Mouse (Mus musculus) midbrain, embryonic 11.5 days (tissue): ENCODE data around the gene Mtmr2. TPM values are rescaled to one million over a fixed set of nuclear protein-coding genes. Genes with fewer than 3 reads are reported as not detected.
"Not testable (repeated sequence)": the region's sequence is repeated elsewhere in the genome, so short reads cannot be mapped to it uniquely, and the experiment has no call there.

ENCODE experiments used
- ATAC-seq: fragments of 200-750 bp; cut with Nextera tagmentation; 2 replicates; pipeline ENCODE4 v1.8.0; 2017; ENCODE audit warnings: moderate TSS enrichment, moderate library complexity; ENCODE audit not compliant: low FRiP score
- DNase-seq: peaks from one replicate; pipeline ENCODE4 v3.0.0; 2015; ENCODE audit warnings: low spot score; ENCODE audit errors: missing footprints
- H3K27ac ChIP-seq: fragments of 300-500 bp; sonication (generic); 2 replicates; pipeline ENCODE4 v1.5.1; 2014; ENCODE audit warnings: low read depth, low read length
- H3K27me3 ChIP-seq: fragments of 300-500 bp; sonication (generic); 2 replicates; pipeline ENCODE4 v1.6.1; 2014; ENCODE audit warnings: mild to moderate bottlenecking, low read length, moderate library complexity, mixed read lengths; ENCODE audit not compliant: control insufficient read depth, insufficient read depth
- H3K36me3 ChIP-seq: fragments of 300-500 bp; sonication (generic); 2 replicates; pipeline ENCODE4 v1.6.1; 2014; ENCODE audit warnings: mild to moderate bottlenecking, low read length, moderate library complexity, mixed read lengths; ENCODE audit not compliant: control insufficient read depth, insufficient read depth
- H3K4me1 ChIP-seq: fragments of 300-500 bp; sonication (generic); 2 replicates; pipeline ENCODE4 v1.6.1; 2014; ENCODE audit warnings: low read length; ENCODE audit not compliant: control insufficient read depth, insufficient read depth
- H3K4me2 ChIP-seq: fragments of 300-500 bp; sonication (generic); 2 replicates; pipeline ENCODE4 v1.6.1; 2014; ENCODE audit warnings: mild to moderate bottlenecking, moderate library complexity
- H3K4me3 ChIP-seq: fragments of 300-500 bp; sonication (generic); 2 replicates; pipeline ENCODE4 v1.5.1; 2014; ENCODE audit warnings: low read depth, low read length
- H3K9ac ChIP-seq: fragments of 300-500 bp; sonication (generic); 2 replicates; pipeline ENCODE4 v1.6.1; 2014; ENCODE audit warnings: low read length
- H3K9me3 ChIP-seq: fragments of 300-500 bp; sonication (generic); 2 replicates; pipeline ENCODE4 v1.6.1; 2016; ENCODE audit warnings: low read length; ENCODE audit not compliant: control insufficient read depth
- WGBS: fragments of 180-500 bp; shearing (Covaris S2); extraction: QIAGEN DNeasy Blood & Tissue Kit; methylation state at CpG from one replicate; pipeline ENCODE4 v1.1.7; 2014; 5-methylcytosine and 5-hydroxymethylcytosine counted together
- polyA plus RNA-seq: library from polyadenylated mRNA; unstranded; fragments of >200 nt; fragmentation: Nextera tagmentation; extraction: Ambion mirVana; gene quantifications from 2 replicates; pipeline ENCODE4 v1.2.1, GENCODE M21; 2014

Gene Mtmr2
- polyA plus RNA-seq, result 78.4 and 89.0 TPM in 2 replicates

DNA sequence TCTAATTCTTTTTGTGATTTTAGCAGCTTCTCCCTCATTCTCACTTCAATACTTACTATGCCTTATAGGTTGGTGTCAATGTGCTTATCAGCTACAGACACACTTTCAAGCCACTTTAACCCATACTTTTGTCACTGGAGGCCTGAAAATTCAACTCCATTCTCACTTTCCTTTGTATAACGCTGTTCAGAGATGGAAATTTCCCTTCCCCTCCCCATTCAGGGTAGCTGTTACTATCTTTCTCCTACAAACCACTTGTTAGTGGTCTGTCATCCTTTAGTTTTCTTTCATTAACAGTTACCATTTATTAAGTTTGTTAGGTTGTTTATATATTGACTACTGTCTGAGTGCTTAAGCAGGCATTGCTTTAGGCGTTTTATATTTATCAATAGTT is at the start of gene Mtmr2:
Gene Mtmr2, plus strand, starts transcription at position 7 of the 394 bp plus-strand sequence.
- DNase-seq, result peak; percentile 85
- no peak for ATAC-seq
- 51% methylated on average over 2 of the region's 2 CpGs for WGBS
- H3K4me3 ChIP-seq, result peak within 1 kb of the TSS; percentile 98
- no peaks in the 10 kb centered on the region for H3K27me3 ChIP-seq
- H3K4me2 ChIP-seq, result peak within 1 kb of the TSS; percentile 70
- peaks cover 9% of the 10 kb centered on the region; the same call in 1 of the 2 replicates for H3K4me1 ChIP-seq
- peak within 1 kb of the TSS; percentile 80 for H3K27ac ChIP-seq
- H3K9ac ChIP-seq, result peak within 1 kb of the TSS; percentile 99
- H3K36me3 ChIP-seq, result no peaks in the 10 kb centered on the region
- H3K9me3 ChIP-seq, result no peaks in the 10 kb centered on the region

DNA sequence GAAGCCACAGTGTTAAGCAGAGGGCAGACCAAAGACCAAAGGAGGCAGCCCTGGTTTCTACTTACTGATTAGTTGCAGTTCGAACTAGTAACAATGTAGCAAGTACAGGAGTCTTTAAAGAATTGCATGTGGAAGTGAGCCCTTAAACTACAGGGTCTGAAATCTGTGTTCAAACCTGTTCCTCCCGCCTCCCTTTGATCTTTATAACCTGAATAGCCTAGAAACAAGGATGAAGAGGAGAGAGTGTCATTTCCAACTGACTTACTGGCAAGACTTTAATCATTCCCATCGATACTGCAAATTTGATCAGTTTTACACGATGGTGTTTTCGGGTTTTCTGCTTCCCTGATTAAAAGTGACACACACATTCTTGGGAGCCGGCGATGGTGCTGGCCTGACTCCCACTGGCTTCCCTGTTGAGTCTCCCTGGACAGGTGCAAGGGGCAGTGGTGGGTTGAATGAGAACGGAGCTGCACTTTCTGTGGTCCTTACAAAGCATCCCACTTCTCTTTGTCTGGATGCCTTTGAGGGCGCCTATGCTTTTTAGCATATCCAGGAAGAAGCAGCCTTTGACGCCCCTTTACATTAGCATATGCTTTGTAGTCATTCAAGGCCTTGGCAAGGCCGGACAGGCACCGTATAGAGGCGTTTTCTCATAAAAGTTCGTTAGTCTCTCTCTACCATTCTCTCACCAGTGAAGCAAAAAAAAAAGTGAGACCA is 49.0 kb upstream of the Mtmr2 start:
- ATAC-seq (peak; percentile 90), DNase-seq (peak; percentile 92)
- Histone ChIP-seq H3K4me1 (peaks cover 14% of the 10 kb centered on the region), H3K9ac (peak overlapping the region; percentile 50; the same call in 1 of the 2 replicates), H3K4me3 (no peak overlapping the region), H3K9me3 (no peaks in the 10 kb centered on the region; the same call in 1 of the 2 replicates), H3K4me2 (peak overlapping the region; percentile 23), H3K27me3 (no peaks in the 10 kb centered on the region), H3K36me3 (no peaks in the 10 kb centered on the region), H3K27ac (peak overlapping the region; percentile 79)
- WGBS, result 22% methylated on average over 14 of the region's 14 CpGs

DNA sequence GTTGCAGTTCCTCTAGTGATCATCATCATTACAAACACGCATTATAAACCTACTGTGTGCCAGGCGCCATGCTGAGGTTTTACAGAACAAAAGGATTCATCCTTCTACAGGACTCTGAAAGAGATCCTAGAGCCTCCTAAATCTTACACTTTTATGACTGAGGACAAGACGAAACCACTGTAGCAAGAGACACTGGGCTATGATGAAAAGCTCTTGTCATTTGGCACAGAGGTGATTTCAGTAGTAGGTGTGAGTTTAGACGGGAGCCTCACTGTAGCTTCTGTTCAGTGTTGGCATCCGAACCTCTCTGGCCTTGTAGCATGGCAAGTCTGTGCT is 48.5 kb upstream of the Mtmr2 start:
- Histone ChIP-seq H3K4me2 (peak overlapping the region; percentile 23; the same call in 1 of the 2 replicates), H3K36me3 (no peaks in the 10 kb centered on the region), H3K27ac (peak overlapping the region; percentile 79), H3K9ac (peak overlapping the region; percentile 50; the same call in 1 of the 2 replicates), H3K9me3 (no peaks in the 10 kb centered on the region; the same call in 1 of the 2 replicates), H3K27me3 (no peaks in the 10 kb centered on the region), H3K4me1 (peaks cover 14% of the 10 kb centered on the region), H3K4me3 (no peak overlapping the region)
- ATAC-seq, result peak; percentile 15; the same call in 1 of the 2 replicates
- DNase-seq, result peak; percentile 90
- 42% methylated on average over 5 of the region's 5 CpGs for WGBS

DNA sequence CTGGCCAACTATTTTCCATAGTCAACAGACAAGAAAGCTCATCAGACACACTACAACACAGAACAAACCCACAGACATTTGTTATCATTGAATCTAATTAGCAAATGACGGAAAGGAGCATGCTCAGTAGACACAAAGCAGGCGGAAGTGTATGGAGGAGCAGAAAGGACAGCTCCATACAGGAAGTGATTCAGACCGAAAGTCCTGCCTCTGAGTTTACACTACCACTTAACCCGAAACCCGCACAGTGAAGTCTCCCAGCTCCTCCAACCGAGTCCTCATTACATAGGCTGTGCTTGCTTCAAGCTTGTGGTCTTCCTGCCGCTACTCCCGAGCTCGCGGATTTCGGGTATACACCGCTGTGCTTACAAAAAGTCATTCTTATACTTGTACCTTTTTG is 46.4 kb upstream of the Mtmr2 start:
- DNase-seq, result no peak
- Histone ChIP-seq H3K4me2 (no peak overlapping the region), H3K9me3 (no peaks in the 10 kb centered on the region; the same call in 1 of the 2 replicates), H3K9ac (no peak overlapping the region), H3K36me3 (peaks cover 5% of the 10 kb centered on the region; the same call in 1 of the 2 replicates), H3K27me3 (no peaks in the 10 kb centered on the region), H3K4me3 (no peak overlapping the region), H3K27ac (no peak overlapping the region), H3K4me1 (peaks cover 14% of the 10 kb centered on the region)
- no peak for ATAC-seq
- 94% methylated on average over 12 of the region's 12 CpGs for WGBS

DNA sequence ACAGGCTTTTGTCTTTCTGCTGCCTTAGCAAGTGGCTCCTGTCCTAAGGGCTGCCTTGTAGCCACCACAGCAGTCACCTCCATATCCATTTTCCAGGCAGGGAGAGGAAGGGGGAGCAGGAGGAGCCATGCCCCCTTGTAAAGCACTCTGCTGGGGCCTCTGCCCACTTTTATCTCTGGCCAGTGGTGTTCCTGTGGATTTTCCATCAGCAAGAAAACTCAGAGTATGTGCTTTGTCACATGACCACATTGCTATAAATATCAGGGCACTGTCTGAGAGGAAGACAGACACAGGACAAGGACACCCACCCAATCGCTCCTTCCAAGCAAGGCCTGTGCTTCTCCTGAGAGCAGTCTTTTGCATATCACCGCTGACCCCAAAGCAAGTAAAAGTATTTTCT is 45.1 kb upstream of the Mtmr2 start:
- Histone ChIP-seq H3K4me2 (no peak overlapping the region), H3K9me3 (no peaks in the 10 kb centered on the region; the same call in 1 of the 2 replicates), H3K4me3 (no peak overlapping the region), H3K4me1 (peaks cover 10% of the 10 kb centered on the region), H3K36me3 (peaks cover 5% of the 10 kb centered on the region; the same call in 1 of the 2 replicates), H3K27me3 (no peaks in the 10 kb centered on the region), H3K9ac (no peak overlapping the region), H3K27ac (no peak overlapping the region)
- WGBS, result 84% methylated on average over 2 of the region's 2 CpGs
- ATAC-seq, result no peak
- DNase-seq, result no peak

DNA sequence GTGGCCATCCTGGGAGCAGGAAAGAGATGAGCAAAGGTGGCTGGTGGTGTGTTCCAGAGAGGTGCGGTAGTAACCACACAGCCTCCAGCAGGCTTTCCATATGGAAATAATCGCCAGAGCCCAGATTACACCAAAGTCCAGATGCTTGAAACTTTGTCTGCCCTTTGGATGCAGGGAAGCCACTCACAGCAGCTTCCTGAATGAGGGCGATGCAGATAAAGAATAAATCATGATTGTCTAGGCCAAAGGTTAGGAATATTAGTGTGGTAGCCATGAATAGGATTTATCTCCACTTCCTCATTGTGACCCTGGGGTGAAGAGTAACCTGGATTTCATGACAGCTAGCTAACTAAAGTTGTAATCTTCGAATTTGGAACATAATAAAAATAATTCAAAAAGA is 43.3 kb upstream of the Mtmr2 start:
- DNase-seq, result no peak
- no peak overlapping the region for H3K9ac ChIP-seq
- H3K4me1 ChIP-seq, result no peaks in the 10 kb centered on the region
- H3K27me3 ChIP-seq, result no peaks in the 10 kb centered on the region
- no peak for ATAC-seq
- no peak overlapping the region for H3K4me3 ChIP-seq
- peaks cover 5% of the 10 kb centered on the region; the same call in 1 of the 2 replicates for H3K36me3 ChIP-seq
- H3K27ac ChIP-seq, result no peak overlapping the region
- no peaks in the 10 kb centered on the region; the same call in 1 of the 2 replicates for H3K9me3 ChIP-seq
- H3K4me2 ChIP-seq, result no peak overlapping the region
- 82% methylated on average over 4 of the region's 4 CpGs for WGBS

DNA sequence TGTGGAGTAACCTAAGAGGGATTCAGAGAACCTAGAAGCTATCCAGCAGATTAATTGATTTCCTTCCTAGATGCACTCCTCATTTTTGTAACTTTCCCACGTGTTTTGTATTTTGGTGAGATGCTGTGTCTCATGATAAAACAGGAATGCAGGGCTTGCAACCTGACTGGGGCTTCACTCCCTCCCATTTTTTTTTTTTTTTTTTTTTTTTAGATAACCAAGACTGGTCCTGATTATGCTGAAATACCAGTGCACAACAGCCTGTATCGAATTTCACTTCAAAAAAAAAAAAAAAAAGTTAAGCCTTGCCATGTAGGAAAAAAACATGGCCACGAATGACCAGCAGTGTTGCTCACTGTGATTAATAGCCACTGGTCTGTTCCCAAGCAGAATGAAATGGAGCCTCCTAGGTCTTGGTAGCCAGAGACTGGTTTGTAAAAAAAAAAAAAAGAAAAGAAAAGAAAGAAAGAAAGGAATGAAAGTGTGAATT is 41.1 kb upstream of the Mtmr2 start:
- H3K9me3 ChIP-seq, result no peaks in the 10 kb centered on the region
- ATAC-seq, result no peak
- peaks cover 5% of the 10 kb centered on the region; the same call in 1 of the 2 replicates for H3K36me3 ChIP-seq
- WGBS, result 53% methylated on average over 3 of the region's 3 CpGs
- H3K9ac ChIP-seq, result no peak overlapping the region
- H3K4me3 ChIP-seq, result no peak overlapping the region
- no peaks in the 10 kb centered on the region for H3K27me3 ChIP-seq
- H3K27ac ChIP-seq, result no peak overlapping the region
- DNase-seq, result no peak
- H3K4me1 ChIP-seq, result no peaks in the 10 kb centered on the region
- H3K4me2 ChIP-seq, result no peak overlapping the region

DNA sequence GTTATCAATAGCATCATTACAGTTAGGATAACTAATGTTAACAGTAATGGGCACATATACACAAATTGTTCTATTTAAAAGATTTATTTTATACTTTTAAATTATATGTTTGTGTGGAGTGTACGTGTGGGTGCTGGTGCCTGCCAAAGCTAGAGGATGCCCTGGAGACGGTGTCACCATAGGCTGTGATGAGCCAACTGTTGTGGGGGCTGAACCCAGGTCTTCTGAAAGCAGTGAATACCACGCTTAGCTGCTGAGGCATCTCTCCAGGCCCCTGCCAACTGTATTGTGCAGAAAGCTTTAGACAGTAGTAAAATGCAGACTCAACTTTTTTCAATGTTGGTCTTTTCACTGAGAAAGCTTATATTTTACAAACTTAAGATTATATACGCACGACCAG is 38.8 kb upstream of the Mtmr2 start:
- H3K27me3 ChIP-seq, result no peaks in the 10 kb centered on the region
- no peak overlapping the region for H3K9ac ChIP-seq
- no peak overlapping the region for H3K27ac ChIP-seq
- DNase-seq, result no peak
- H3K4me3 ChIP-seq, result no peak overlapping the region
- peaks cover 5% of the 10 kb centered on the region; the same call in 1 of the 2 replicates for H3K36me3 ChIP-seq
- WGBS, result 91% methylated on average over 5 of the region's 5 CpGs
- H3K4me2 ChIP-seq, result no peak overlapping the region
- H3K4me1 ChIP-seq, result no peaks in the 10 kb centered on the region
- H3K9me3 ChIP-seq, result no peaks in the 10 kb centered on the region
- no peak for ATAC-seq

DNA sequence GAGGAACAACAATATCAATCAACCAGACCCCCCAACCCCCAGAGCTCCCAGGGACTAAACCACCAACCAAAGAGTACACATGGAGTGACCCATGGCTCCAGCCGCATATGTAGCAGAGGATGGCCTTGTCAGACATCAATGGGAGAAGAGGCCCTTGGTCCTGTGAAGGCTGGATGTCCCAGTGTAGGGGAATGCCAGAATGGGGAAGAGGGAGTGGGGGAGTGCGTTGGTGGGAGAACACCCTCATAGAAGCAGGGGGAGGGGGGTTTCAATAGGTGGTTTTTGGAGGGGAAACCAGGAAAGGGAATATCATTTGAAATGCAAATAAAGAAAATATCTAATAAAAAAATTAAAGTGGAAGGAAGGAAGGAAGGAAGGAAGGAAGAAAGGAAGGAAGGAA is 32.3 kb upstream of the Mtmr2 start:
- not testable (repeated sequence) for H3K27ac ChIP-seq, H3K27me3 ChIP-seq, H3K9me3 ChIP-seq, H3K36me3 ChIP-seq, DNase-seq, H3K9ac ChIP-seq, H3K4me2 ChIP-seq, H3K4me1 ChIP-seq, H3K4me3 ChIP-seq
- ATAC-seq, result peak; percentile 59; the same call in 1 of the 2 replicates
- 78% methylated on average over 2 of the region's 2 CpGs for WGBS
